Mouse (Mus musculus) G1E (cell line): ENCODE results near the gene Tubgcp4.

Experiments
- CTCF ChIP-seq: IDR thresholded peaks from 2 replicates; pipeline ENCODE4 v1.5.1; 2012; ENCODE audit warnings: low read depth, low read length, inconsistent platforms, mixed read lengths
- GATA1 ChIP-seq: IDR thresholded peaks from 2 replicates; pipeline ENCODE4 v1.6.1; 2012; ENCODE audit warnings: borderline replicate concordance, low read length, inconsistent platforms, mixed read lengths
- GATA2 ChIP-seq: IDR thresholded peaks from 2 replicates; pipeline ENCODE4 v1.6.1; 2012; ENCODE audit warnings: low read depth, low read length, inconsistent platforms, borderline replicate concordance
- POLR2AphosphoS5 ChIP-seq: IDR thresholded peaks from 2 replicates; pipeline ENCODE4 v1.6.1; 2012; ENCODE audit warnings: low read depth, low read length, inconsistent platforms; ENCODE audit not compliant: insufficient replicate concordance
- TAL1 ChIP-seq: conservative IDR thresholded peaks from 2 replicates; pipeline ENCODE4 v1.6.1; 2012; ENCODE audit warnings: low read depth, low read length, inconsistent platforms, mixed read lengths

DNA sequence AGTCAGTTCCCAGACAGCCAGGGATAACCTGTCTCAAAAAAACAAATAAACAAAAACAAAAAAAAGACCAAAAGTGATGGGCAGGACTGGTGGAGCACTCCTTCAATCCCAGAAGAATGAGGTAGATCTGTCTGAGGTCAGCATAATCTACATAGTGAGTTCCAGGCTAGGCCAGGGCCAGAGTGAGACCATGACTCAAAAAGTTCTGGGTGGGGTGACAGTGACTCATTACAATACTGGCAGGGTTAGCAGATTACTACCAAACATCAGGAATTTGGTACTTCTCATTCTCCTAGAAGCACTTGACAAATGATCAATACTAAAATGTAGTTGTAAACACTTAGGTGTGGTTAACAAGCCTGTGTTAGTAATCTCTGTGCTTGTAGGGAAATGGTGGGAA, 49.5 kb downstream of the Tubgcp4 start:
- TF ChIP-seq CTCF (no peak), GATA1 (no peak), TAL1 (no peak), POLR2AphosphoS5 (no peak), GATA2 (no peak)
